Mouse (Mus musculus): ENCODE data around the gene Zscan4b. TPM values are rescaled to one million over a fixed set of nuclear protein-coding genes. Genes with fewer than 3 reads are reported as not detected.
"Not testable (repeated sequence)": the region's sequence is repeated elsewhere in the genome, so short reads cannot be mapped to it uniquely, and the experiment has no call there.

Gene Zscan4b
- polyA plus RNA-seq (2012; ENCODE audit: insufficient read depth, low replicate concordance): not detected in 2 replicates

GRCm38 (mm10) chr7:10904950-10905349 lies at the start of gene Zscan4b:
Gene Zscan4b, minus strand, starts transcription at chr7:10905050.
- not testable (repeated sequence) for H3K27me3 ChIP-seq (replicated peaks); H3K36me3 ChIP-seq (replicated peaks; ENCODE audit: low read length); H3K9me3 ChIP-seq; H3K4me3 ChIP-seq (replicated peaks); H3K4me1 ChIP-seq

Other genes starting within 250 kb of the Zscan4b start
- not detected in 2 replicates for gene Nlrp4b, start 217.3 kb downstream of the Zscan4b start, polyA plus RNA-seq (2012; ENCODE audit: insufficient read depth, low replicate concordance)
- not detected in 2 replicates for gene Vmn1r71, start 150.7 kb downstream of the Zscan4b start, polyA plus RNA-seq (2012; ENCODE audit: insufficient read depth, low replicate concordance)
- not detected in 2 replicates for gene Zscan4c, start 100.7 kb upstream of the Zscan4b start, polyA plus RNA-seq (2012; ENCODE audit: insufficient read depth, low replicate concordance)
- gene Zscan4-ps1, start 164.6 kb upstream of the Zscan4b start, polyA plus RNA-seq (2012; ENCODE audit: insufficient read depth, low replicate concordance): not detected in 2 replicates

Data from megakaryocyte, embryonic 14.5 days (primary cell).